Mouse (Mus musculus): Measurements from ENCODE around the gene Igfn1. TPM values are rescaled to one million over a fixed set of nuclear protein-coding genes. Genes with fewer than 3 reads are reported as not detected.
A peak's percentile ranks its signal among the peaks of the same experiment; 100 is the strongest.

Gene Igfn1
- polyA plus RNA-seq, 1 experiment from 2014 or later = not detected

- Histone ChIP-seq H3K9me3 (ENCODE audit: control insufficient read depth, low read length) (no peaks in the 10 kb centered on the region), H3K27me3 (ENCODE audit: control insufficient read depth, insufficient read depth, low read depth, low read length) (no peaks in the 10 kb centered on the region; the same call in 1 of the 2 replicates), H3K27ac (ENCODE audit: low read length) (no peak overlapping the region), H3K9ac (ENCODE audit: low read length) (no peak overlapping the region), H3K4me2 (ENCODE audit: low read depth, low read length) (no peak overlapping the region), H3K4me1 (replicated peaks; ENCODE audit: control insufficient read depth, insufficient read depth, low read length) (peaks cover 7% of the 10 kb centered on the region), H3K36me3 (ENCODE audit: control insufficient read depth, insufficient read depth, low read length) (no peaks in the 10 kb centered on the region), H3K4me3 (ENCODE audit: low read length) (no peak overlapping the region)
- 11% methylated on average over 4 of the region's 4 CpGs for WGBS
- peak; percentile 44 for ATAC-seq (ENCODE audit: low read depth)
Measured at GRCm38 (mm10) chr1:136040874-136041273, 34.7 kb upstream of the Igfn1 start.

GRCm38 (mm10) chr1:136040452-136040851 is 34.3 kb upstream of the Igfn1 start:
- H3K9ac ChIP-seq (ENCODE audit: low read length) = no peak overlapping the region
- ATAC-seq (ENCODE audit: low read depth) = peak; percentile 91
- H3K4me3 ChIP-seq (ENCODE audit: low read length) = no peak overlapping the region
- H3K9me3 ChIP-seq (ENCODE audit: control insufficient read depth, low read length) = no peaks in the 10 kb centered on the region
- H3K27me3 ChIP-seq (ENCODE audit: control insufficient read depth, insufficient read depth, low read depth, low read length) = no peaks in the 10 kb centered on the region
- 11% methylated on average over 11 of the region's 11 CpGs for WGBS
- H3K36me3 ChIP-seq (ENCODE audit: control insufficient read depth, insufficient read depth, low read length) = no peaks in the 10 kb centered on the region
- no peak overlapping the region for H3K4me2 ChIP-seq (ENCODE audit: low read depth, low read length)
- H3K4me1 ChIP-seq (replicated peaks; ENCODE audit: control insufficient read depth, insufficient read depth, low read length) = peaks cover 7% of the 10 kb centered on the region
- H3K27ac ChIP-seq (ENCODE audit: low read length) = no peak overlapping the region

DNA sequence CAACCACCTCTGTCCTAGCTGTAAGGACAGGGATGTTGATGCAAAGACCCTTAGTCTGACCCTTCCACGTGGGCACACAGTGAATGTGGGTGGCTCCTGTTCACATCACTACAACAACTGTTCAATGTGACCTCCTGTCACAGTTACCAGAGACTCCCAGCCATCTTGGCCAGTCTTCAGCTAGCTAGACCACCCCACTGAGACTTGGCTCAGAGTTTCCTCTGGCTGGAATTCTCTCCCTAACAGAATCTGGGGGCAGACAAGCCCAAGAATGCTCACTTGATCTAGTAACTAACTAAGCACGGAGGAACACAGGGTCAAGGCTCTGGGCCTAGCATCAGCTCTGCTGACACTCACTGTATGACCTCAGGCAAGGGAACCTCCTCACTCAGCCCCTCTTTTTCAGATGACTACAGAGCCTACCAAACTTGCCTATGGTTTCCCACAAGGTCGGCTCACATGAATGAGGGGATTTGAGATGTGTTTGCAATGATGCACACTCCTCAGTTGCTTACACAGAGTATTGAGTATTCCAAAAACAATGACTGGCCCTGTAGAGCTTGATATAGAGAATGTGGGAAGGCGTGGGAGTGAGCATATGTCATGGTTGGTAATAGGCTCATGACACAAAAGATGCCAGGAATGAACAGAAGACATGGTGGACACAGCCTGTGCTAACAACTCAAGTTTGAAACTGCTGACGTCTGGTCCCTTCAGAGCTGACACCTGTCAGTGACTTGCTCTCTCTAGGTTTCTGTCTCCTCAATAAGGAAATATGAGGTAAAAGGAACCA is 32.8 kb upstream of the Igfn1 start:
- no peak overlapping the region for H3K27ac ChIP-seq (ENCODE audit: low read length)
- H3K27me3 ChIP-seq (ENCODE audit: control insufficient read depth, insufficient read depth, low read depth, low read length) = no peaks in the 10 kb centered on the region
- H3K4me3 ChIP-seq (ENCODE audit: low read length) = no peak overlapping the region
- 64% methylated on average over 5 of the region's 5 CpGs for WGBS
- H3K9ac ChIP-seq (ENCODE audit: low read length) = no peak overlapping the region
- peaks cover 14% of the 10 kb centered on the region for H3K36me3 ChIP-seq (ENCODE audit: control insufficient read depth, insufficient read depth, low read length)
- ATAC-seq (ENCODE audit: low read depth) = no peak
- no peak overlapping the region for H3K4me2 ChIP-seq (ENCODE audit: low read depth, low read length)
- H3K9me3 ChIP-seq (ENCODE audit: control insufficient read depth, low read length) = no peaks in the 10 kb centered on the region
- peaks cover 7% of the 10 kb centered on the region for H3K4me1 ChIP-seq (replicated peaks; ENCODE audit: control insufficient read depth, insufficient read depth, low read length)

DNA sequence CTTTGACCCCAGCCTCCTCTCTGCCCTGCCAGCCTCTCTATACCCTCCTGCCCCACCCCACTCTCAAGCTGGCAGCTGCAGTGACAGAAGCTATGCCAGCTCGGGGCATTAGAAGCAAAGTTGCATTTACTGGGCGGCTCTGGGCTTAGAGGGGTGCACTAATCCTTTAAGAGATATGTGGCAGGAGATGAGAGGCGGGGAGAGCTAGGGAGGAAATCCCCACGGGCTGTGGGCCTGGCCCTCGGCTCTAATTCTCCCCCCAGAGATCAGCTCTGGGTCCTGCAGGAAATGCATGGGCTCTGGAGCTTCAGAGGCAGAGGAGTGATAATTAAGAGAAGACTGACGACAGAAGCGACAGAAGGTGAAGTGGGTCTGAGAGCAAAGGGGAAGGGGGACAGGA is 26.8 kb upstream of the Igfn1 start:
- H3K4me1 ChIP-seq (replicated peaks; ENCODE audit: control insufficient read depth, insufficient read depth, low read length) = no peaks in the 10 kb centered on the region
- WGBS = 67% methylated on average over 7 of the region's 7 CpGs
- no peak overlapping the region for H3K4me2 ChIP-seq (ENCODE audit: low read depth, low read length)
- no peak overlapping the region for H3K27ac ChIP-seq (ENCODE audit: low read length)
- H3K4me3 ChIP-seq (ENCODE audit: low read length) = no peak overlapping the region
- peaks cover 35% of the 10 kb centered on the region for H3K36me3 ChIP-seq (ENCODE audit: control insufficient read depth, insufficient read depth, low read length)
- H3K9ac ChIP-seq (ENCODE audit: low read length) = no peak overlapping the region
- no peaks in the 10 kb centered on the region for H3K9me3 ChIP-seq (ENCODE audit: control insufficient read depth, low read length)
- no peak for ATAC-seq (ENCODE audit: low read depth)
- H3K27me3 ChIP-seq (ENCODE audit: control insufficient read depth, insufficient read depth, low read depth, low read length) = no peaks in the 10 kb centered on the region

DNA sequence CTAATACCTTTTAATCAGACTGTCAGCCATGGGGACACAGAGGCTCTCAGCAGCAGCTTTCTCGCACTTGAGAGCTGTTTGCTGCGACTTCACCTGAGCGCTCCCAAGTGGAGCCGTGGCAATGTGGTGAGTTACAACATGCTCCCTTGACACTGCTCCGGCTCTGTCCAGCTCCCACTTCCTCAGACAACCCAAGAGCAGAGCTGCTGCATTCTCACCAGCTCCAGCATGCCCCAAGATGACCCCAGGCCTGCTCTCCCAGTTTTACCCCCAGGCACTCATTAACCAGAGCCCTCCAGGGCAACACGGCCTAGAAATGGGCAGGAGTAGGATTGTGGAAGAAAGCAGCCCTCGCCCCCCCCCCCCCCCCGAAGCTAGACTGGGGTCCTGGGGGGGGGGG is 25.6 kb upstream of the Igfn1 start:
- 51% methylated on average over 8 of the region's 8 CpGs for WGBS
- Histone ChIP-seq H3K4me2 (ENCODE audit: low read depth, low read length) (no peak overlapping the region), H3K4me1 (replicated peaks; ENCODE audit: control insufficient read depth, insufficient read depth, low read length) (no peaks in the 10 kb centered on the region), H3K27ac (ENCODE audit: low read length) (no peak overlapping the region), H3K4me3 (ENCODE audit: low read length) (no peak overlapping the region), H3K36me3 (ENCODE audit: control insufficient read depth, insufficient read depth, low read length) (peaks cover 36% of the 10 kb centered on the region), H3K9ac (ENCODE audit: low read length) (no peak overlapping the region), H3K27me3 (ENCODE audit: control insufficient read depth, insufficient read depth, low read depth, low read length) (no peaks in the 10 kb centered on the region), H3K9me3 (ENCODE audit: control insufficient read depth, low read length) (no peaks in the 10 kb centered on the region)
- ATAC-seq (ENCODE audit: low read depth) = no peak

DNA sequence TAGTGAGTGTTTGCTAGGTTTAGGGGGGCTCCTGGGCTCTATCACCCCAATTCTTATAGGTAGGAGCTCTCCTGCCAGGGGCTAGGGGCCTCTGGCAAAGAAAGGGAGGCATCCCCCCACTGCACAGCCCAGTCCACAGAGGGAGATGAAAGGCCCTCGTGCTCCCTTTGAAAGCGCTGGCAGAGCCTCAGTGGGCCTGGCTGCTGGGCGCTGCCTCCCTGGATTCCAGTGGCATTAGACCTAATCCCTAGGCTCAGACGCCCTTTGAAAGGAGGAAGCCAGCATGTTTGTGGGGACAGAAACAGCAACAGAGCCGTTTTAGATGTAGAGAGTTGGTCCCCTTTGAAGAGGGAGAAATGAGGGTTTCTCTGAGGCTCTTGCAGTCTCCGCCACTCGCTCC is 24.1 kb upstream of the Igfn1 start:
- Histone ChIP-seq H3K4me1 (replicated peaks; ENCODE audit: control insufficient read depth, insufficient read depth, low read length) (no peaks in the 10 kb centered on the region), H3K9me3 (ENCODE audit: control insufficient read depth, low read length) (no peaks in the 10 kb centered on the region), H3K4me3 (ENCODE audit: low read length) (no peak overlapping the region), H3K27me3 (ENCODE audit: control insufficient read depth, insufficient read depth, low read depth, low read length) (no peaks in the 10 kb centered on the region), H3K36me3 (ENCODE audit: control insufficient read depth, insufficient read depth, low read length) (peaks cover 38% of the 10 kb centered on the region), H3K4me2 (ENCODE audit: low read depth, low read length) (no peak overlapping the region), H3K9ac (ENCODE audit: low read length) (no peak overlapping the region), H3K27ac (ENCODE audit: low read length) (no peak overlapping the region)
- ATAC-seq (ENCODE audit: low read depth) = no peak
- WGBS = 71% methylated on average over 7 of the region's 7 CpGs

DNA sequence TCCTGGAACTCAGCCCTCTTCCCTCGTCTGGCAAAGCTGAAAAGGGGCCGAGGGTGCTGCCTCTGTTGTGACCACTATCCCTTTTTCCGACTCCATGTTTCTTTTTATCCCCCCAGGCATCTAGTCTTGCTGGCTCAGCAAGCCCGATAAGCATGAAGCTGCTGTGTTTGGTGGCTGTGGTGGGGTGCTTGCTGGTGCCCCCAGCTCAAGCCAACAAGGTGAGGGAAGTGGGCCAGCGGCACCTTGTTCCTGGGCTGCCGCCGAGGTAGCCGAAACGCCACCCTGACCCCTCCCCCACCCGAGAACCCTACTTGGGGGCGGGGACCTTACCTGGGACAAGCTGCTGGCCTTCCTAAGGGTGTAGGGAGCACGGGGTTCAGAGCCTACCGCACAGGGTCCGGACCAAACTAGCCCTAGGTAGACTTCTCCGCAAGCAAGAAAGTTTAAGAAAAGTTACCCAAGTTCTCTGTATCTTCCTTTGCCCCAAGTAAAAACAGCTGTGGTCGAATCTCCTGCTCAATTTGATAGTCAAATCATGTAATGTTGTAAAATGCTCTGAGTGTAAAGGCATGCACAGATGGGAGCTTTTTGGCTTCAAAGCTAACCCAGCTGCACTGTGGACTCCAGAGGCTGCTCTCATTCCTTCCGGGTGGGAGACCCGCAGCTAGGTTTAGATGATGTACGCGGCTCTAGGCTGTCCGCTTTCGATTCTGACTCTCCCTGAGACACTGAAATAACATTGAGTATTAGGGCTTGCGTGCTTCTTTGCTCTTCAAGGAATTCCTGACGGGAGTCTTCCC is 12.4 kb upstream of the Igfn1 start:
- Histone ChIP-seq H3K36me3 (ENCODE audit: control insufficient read depth, insufficient read depth, low read length) (peaks cover 12% of the 10 kb centered on the region), H3K4me2 (ENCODE audit: low read depth, low read length) (peak overlapping the region; percentile 76), H3K27ac (ENCODE audit: low read length) (peak overlapping the region; percentile 67), H3K4me1 (replicated peaks; ENCODE audit: control insufficient read depth, insufficient read depth, low read length) (peaks cover 8% of the 10 kb centered on the region; the same call in 1 of the 2 replicates), H3K4me3 (ENCODE audit: low read length) (peak overlapping the region; percentile 86), H3K27me3 (ENCODE audit: control insufficient read depth, insufficient read depth, low read depth, low read length) (no peaks in the 10 kb centered on the region), H3K9ac (ENCODE audit: low read length) (peak overlapping the region; percentile 84), H3K9me3 (ENCODE audit: control insufficient read depth, low read length) (no peaks in the 10 kb centered on the region)
- peak; percentile 57 for ATAC-seq (ENCODE audit: low read depth)
- 2% methylated on average over 24 of the region's 24 CpGs for WGBS

DNA sequence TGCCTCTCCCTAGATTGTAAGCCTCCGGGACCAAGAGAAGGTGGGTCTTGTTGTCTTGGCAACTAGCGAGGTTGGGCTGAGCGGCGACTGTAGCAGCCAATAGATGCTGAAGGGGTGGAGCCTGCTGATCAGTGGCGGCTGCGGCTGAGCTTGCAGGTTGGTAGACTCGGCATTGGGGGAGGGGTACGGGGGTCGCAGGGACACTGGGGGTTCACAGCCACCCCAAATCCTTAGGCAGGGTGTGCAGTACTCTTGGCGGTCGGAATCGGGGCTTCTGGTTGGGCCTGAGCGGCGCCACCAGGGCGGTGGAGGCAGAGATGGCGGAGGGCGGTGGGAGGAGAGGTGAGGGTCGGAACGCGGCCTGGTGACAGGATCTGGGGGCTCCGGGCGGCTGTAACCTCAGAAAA is 11.8 kb upstream of the Igfn1 start:
- Histone ChIP-seq H3K4me3 (ENCODE audit: low read length) (peak overlapping the region; percentile 86), H3K4me1 (replicated peaks; ENCODE audit: control insufficient read depth, insufficient read depth, low read length) (peaks cover 8% of the 10 kb centered on the region; the same call in 1 of the 2 replicates), H3K27me3 (ENCODE audit: control insufficient read depth, insufficient read depth, low read depth, low read length) (no peaks in the 10 kb centered on the region), H3K9ac (ENCODE audit: low read length) (peak overlapping the region; percentile 84), H3K27ac (ENCODE audit: low read length) (peak overlapping the region; percentile 67), H3K36me3 (ENCODE audit: control insufficient read depth, insufficient read depth, low read length) (peaks cover 6% of the 10 kb centered on the region), H3K9me3 (ENCODE audit: control insufficient read depth, low read length) (no peaks in the 10 kb centered on the region), H3K4me2 (ENCODE audit: low read depth, low read length) (peak overlapping the region; percentile 76)
- under 1% methylated on average over 22 of the region's 22 CpGs for WGBS
- peak; percentile 100 for ATAC-seq (ENCODE audit: low read depth)

GRCm38 (mm10) chr1:136017307-136017706 is 11.2 kb upstream of the Igfn1 start:
- Histone ChIP-seq H3K4me3 (ENCODE audit: low read length) (peak overlapping the region; percentile 86), H3K4me2 (ENCODE audit: low read depth, low read length) (peak overlapping the region; percentile 54), H3K9me3 (ENCODE audit: control insufficient read depth, low read length) (no peaks in the 10 kb centered on the region), H3K27ac (ENCODE audit: low read length) (no peak overlapping the region), H3K4me1 (replicated peaks; ENCODE audit: control insufficient read depth, insufficient read depth, low read length) (peaks cover 8% of the 10 kb centered on the region; the same call in 1 of the 2 replicates), H3K9ac (ENCODE audit: low read length) (no peak overlapping the region), H3K36me3 (ENCODE audit: control insufficient read depth, insufficient read depth, low read length) (peaks cover 5% of the 10 kb centered on the region), H3K27me3 (ENCODE audit: control insufficient read depth, insufficient read depth, low read depth, low read length) (no peaks in the 10 kb centered on the region)
- ATAC-seq (ENCODE audit: low read depth) = no peak
- WGBS = 92% methylated on average over 2 of the region's 2 CpGs

Measured in lung, embryonic 16.5 days (tissue).